In the genomic region with DNA sequence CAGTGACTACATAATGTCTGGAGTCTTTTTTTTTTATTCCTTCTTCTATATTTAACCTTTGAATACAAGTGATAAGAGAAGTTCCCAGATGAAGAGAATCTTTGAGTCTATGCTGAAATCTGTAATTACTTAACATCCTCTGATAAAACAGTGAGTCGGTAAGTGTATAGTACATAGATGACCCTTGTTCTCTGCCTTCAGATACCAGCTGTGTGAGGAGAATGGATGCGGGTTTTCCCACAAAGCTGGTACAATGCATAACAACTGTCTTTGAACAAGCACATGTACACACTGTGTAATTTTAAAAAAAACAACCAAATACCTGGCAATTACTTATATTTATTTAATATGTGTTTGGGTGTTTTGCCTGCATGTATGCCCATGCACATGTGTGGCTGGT, we compare ENCODE assay signal across 10 mouse cellular contexts.
A peak's percentile ranks its signal among the peaks of the same experiment; 100 is the strongest.
DNase-seq lines count a peak whose midpoint lies in the region; ATAC-seq and TF ChIP-seq lines count a peak whose summit lies in the region.
"Had no signal": no experiment of that assay in that cellular context is flagged by ENCODE, and none has a peak within 500 bp of the region (broad histone marks: within the 10 kb centered on the region; RNA-seq: fewer than 3 reads in every experiment).

No protein-coding gene starts in this region.

- no peaks in the 10 kb centered on the region for H3K27me3 ChIP-seq in kidney, postnatal 0 days (ENCODE audit: insufficient read depth, low read length)
- no peaks in the 10 kb centered on the region for H3K27me3 ChIP-seq in embryonic facial prominence, embryonic 14.5 days (replicated peaks; ENCODE audit: control insufficient read depth, insufficient read depth, low read length)
- H3K27me3 ChIP-seq in hindbrain, embryonic 13.5 days = no peaks in the 10 kb centered on the region
- H3K27me3 ChIP-seq in midbrain, embryonic 16.5 days (ENCODE audit: control insufficient read depth, insufficient read depth, low read depth, low read length) = no peaks in the 10 kb centered on the region
- H3K27me3 ChIP-seq: liver, embryonic 15.5 days had no signal

- no peaks in the 10 kb centered on the region for H3K4me1 ChIP-seq in kidney, postnatal 0 days (replicated peaks; ENCODE audit: insufficient read depth, low read length)
- 0 out of 2 replicates have a peak, but pooled peaks cover 3% of the 10 kb centered on the region for H3K4me1 ChIP-seq in embryonic facial prominence, embryonic 14.5 days (ENCODE audit: control insufficient read depth, insufficient read depth, low read length)
- H3K4me1 ChIP-seq in hindbrain, embryonic 13.5 days (replicated peaks) = peaks cover 7% of the 10 kb centered on the region
- peaks cover 14% of the 10 kb centered on the region for H3K4me1 ChIP-seq in midbrain, embryonic 16.5 days (ENCODE audit: control insufficient read depth, insufficient read depth, low read length)

- WGBS in kidney, postnatal 0 days = 76% methylated on average over 2 of the region's 2 CpGs
- WGBS in embryonic facial prominence, embryonic 14.5 days = 55% methylated on average over 2 of the region's 2 CpGs
- WGBS in hindbrain, embryonic 13.5 days = 39% methylated on average over 2 of the region's 2 CpGs
- WGBS in midbrain, embryonic 16.5 days = 33% methylated on average over 2 of the region's 2 CpGs

- H3K4me3 ChIP-seq in kidney, postnatal 0 days (replicated peaks; ENCODE audit: low read depth, low read length) = no peak overlapping the region
- peak overlapping the region; percentile 32; the same call in 1 of the 2 replicates for H3K4me3 ChIP-seq in embryonic facial prominence, embryonic 14.5 days (ENCODE audit: low read depth, low read length)
- no peak overlapping the region for H3K4me3 ChIP-seq in hindbrain, embryonic 13.5 days
- H3K4me3 ChIP-seq in midbrain, embryonic 16.5 days (ENCODE audit: low read depth, low read length) = no peak overlapping the region

- H3K9me3 ChIP-seq in kidney, postnatal 0 days (replicated peaks; ENCODE audit: low read length) = no peaks in the 10 kb centered on the region
- H3K9me3 ChIP-seq in embryonic facial prominence, embryonic 14.5 days (ENCODE audit: control insufficient read depth, low read length) = no peaks in the 10 kb centered on the region
- H3K9me3 ChIP-seq in hindbrain, embryonic 13.5 days = no peaks in the 10 kb centered on the region
- no peaks in the 10 kb centered on the region for H3K9me3 ChIP-seq in midbrain, embryonic 16.5 days (replicated peaks; ENCODE audit: control insufficient read depth, low read length, poor library complexity, severe bottlenecking)
- H3K9me3 ChIP-seq: liver, embryonic 15.5 days had no signal

- ATAC-seq in kidney, postnatal 0 days (replicated peaks; ENCODE audit: low FRiP score, low read depth) = no peak
- no peak for ATAC-seq in embryonic facial prominence, embryonic 14.5 days (ENCODE audit: low read depth)
- peak; percentile 34; the same call in 1 of the 2 replicates for ATAC-seq in hindbrain, embryonic 13.5 days (ENCODE audit: low FRiP score)
- peak; percentile 18; the same call in 1 of the 2 replicates for ATAC-seq in midbrain, embryonic 16.5 days
- no peak for ATAC-seq in erythroblast, adult 5-6 weeks (replicated peaks; ENCODE audit: low FRiP score, poor library complexity, severe bottlenecking)

- H3K36me3 ChIP-seq in kidney, postnatal 0 days (ENCODE audit: insufficient read depth, low read length) = no peaks in the 10 kb centered on the region
- no peaks in the 10 kb centered on the region for H3K36me3 ChIP-seq in embryonic facial prominence, embryonic 14.5 days (ENCODE audit: control insufficient read depth, insufficient read depth, low read length)
- no peaks in the 10 kb centered on the region for H3K36me3 ChIP-seq in hindbrain, embryonic 13.5 days
- no peaks in the 10 kb centered on the region for H3K36me3 ChIP-seq in midbrain, embryonic 16.5 days (ENCODE audit: control insufficient read depth, insufficient read depth, low read length)
- H3K36me3 ChIP-seq: liver, embryonic 15.5 days had no signal

- peak overlapping the region; percentile 49; the same call in 1 of the 2 replicates for H3K4me2 ChIP-seq in kidney, postnatal 0 days (ENCODE audit: low read length)
- H3K4me2 ChIP-seq in embryonic facial prominence, embryonic 14.5 days (ENCODE audit: low read depth, low read length) = peak overlapping the region; percentile 51
- peak overlapping the region; percentile 48; the same call in 1 of the 2 replicates for H3K4me2 ChIP-seq in hindbrain, embryonic 13.5 days
- H3K4me2 ChIP-seq in midbrain, embryonic 16.5 days (ENCODE audit: low read length) = peak overlapping the region; percentile 4; the same call in 1 of the 2 replicates

- DNase-seq in kidney, postnatal 0 days (ENCODE audit: low spot score) = no peak
- DNase-seq in kidney, adult 9 months = no peak
- DNase-seq in embryonic facial prominence, embryonic 14.5 days (ENCODE audit: low spot score) = no peak
- DNase-seq in adrenal gland, postnatal 25 days = no peak
- no peak for DNase-seq in ovary, postnatal 36 days (ENCODE audit: low spot score)
- DNase-seq: cerebellum, adult 9-10 months had no signal

- H3K27ac ChIP-seq in kidney, postnatal 0 days = no peak overlapping the region; the same call in 1 of the 2 replicates
- peak overlapping the region; percentile 90 for H3K27ac ChIP-seq in embryonic facial prominence, embryonic 14.5 days (replicated peaks; ENCODE audit: low read depth, low read length)
- H3K27ac ChIP-seq in hindbrain, embryonic 13.5 days = peak overlapping the region; percentile 92
- H3K27ac ChIP-seq in midbrain, embryonic 16.5 days (ENCODE audit: low read length) = peak overlapping the region; percentile 91

- H3K9ac ChIP-seq in kidney, postnatal 0 days (ENCODE audit: low read depth, low read length) = no peak overlapping the region
- H3K9ac ChIP-seq in embryonic facial prominence, embryonic 14.5 days (ENCODE audit: low read depth, low read length) = peak overlapping the region; percentile 53; the same call in 1 of the 2 replicates
- H3K9ac ChIP-seq in hindbrain, embryonic 13.5 days = no peak overlapping the region
- H3K9ac ChIP-seq in midbrain, embryonic 16.5 days (ENCODE audit: low read depth, low read length) = no peak overlapping the region
- H3K9ac ChIP-seq: liver, embryonic 15.5 days had no signal

- TF ChIP-seq CTCF in kidney, postnatal 0 days (IDR thresholded peaks at IDR 0.05; ENCODE audit: low read depth) = no peak

Comparison
In these comparisons a context has a peak if more than half of its experiments do, and no peak if none do; other contexts are left out.
1. ATAC-seq: peak in hindbrain, embryonic 13.5 days (single experiment) and midbrain, embryonic 16.5 days (single experiment); none in kidney, postnatal 0 days (single experiment), embryonic facial prominence, embryonic 14.5 days (single experiment) and erythroblast, adult 5-6 weeks (single experiment).
2. Peak in every context shown above with its lines, with median percentiles within 50 percentile points of each other: H3K4me2 ChIP-seq.